Mouse (Mus musculus) heart, postnatal 4 days (tissue): ENCODE measurements at regions not wholly inside any gene's neighbourhood (a gene's known extent, or its start where the extent isn't known, plus 50 kb on each side); places are given as distances from the start of the nearest gene placed in this dataset.
A peak's percentile ranks its signal among the peaks of the same experiment; 100 is the strongest.

ENCODE experiments used
- DNase-seq: peaks from one replicate; pipeline ENCODE4 v3.0.0; 2021

DNA sequence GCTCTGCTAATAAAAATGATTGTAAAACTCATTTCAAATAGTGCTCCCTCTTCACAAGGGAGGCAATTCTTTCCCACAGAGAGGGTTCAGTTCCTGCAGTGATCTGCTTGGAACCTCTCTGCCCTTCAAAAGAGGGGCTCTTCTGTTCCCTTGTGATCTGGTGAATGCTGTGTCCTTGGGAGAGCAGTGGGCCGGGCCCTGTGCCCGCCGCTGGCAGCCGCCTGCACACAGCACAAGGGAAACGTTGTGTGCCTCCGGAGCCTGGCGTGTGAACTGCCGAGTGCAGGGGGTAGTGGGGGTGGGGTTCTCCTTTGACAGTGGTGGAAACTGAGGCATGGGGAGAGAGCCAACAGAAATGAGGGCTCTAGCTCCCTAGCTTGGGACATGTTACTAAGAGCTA is 54.4 kb upstream of the Csrp1 start:
- no peak for DNase-seq

DNA sequence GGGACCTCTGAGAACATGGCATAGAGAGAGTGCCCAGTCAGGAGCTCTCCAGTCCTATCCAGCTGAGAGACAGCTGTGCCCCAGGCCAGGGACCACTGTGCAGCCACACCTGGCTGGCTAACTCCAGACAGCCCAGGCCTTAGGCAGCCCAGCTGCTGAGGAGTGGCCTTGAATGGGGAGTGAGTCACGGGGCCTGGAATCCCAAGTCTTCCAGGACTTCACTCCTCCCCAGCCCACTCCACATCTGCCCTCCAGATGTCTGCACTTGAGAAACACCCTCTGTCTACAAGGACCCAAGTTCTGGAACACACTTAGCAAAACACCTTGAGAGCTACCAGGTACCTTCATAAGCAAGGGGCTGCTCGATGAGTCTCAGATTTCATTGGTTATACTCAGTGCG is 51.5 kb upstream of the Csrp1 start:
- DNase-seq = peak; percentile 33

GRCm38 (mm10) chr1:135668951-135669350 is 50.9 kb upstream of the Csrp1 start:
- DNase-seq = no peak

- peak; percentile 76 for DNase-seq
These were observed 50.1 kb upstream of the Csrp1 start for GRCm38 (mm10) chr1:135669803-135670202.
